Mouse (Mus musculus) intestine, postnatal 0 days (tissue): Measurements from ENCODE around the gene Atf6. TPM values are rescaled to one million over a fixed set of nuclear protein-coding genes. Genes with fewer than 3 reads are reported as not detected.
A peak's percentile ranks its signal among the peaks of the same experiment; 100 is the strongest.

Source experiments
- ATAC-seq: fragments of 200-750 bp; cut with Nextera tagmentation; 2 replicates; pipeline ENCODE4 v1.8.0; 2017; ENCODE audit warnings: mild to moderate bottlenecking, moderate TSS enrichment, moderate library complexity
- H3K27ac ChIP-seq: fragments of 300-500 bp; sonication (generic); 2 replicates; pipeline ENCODE4 v1.5.1; 2014; ENCODE audit warnings: mild to moderate bottlenecking, low read depth, low read length, moderate library complexity
- H3K27me3 ChIP-seq: fragments of 300-500 bp; sonication (generic); replicated peaks from 2 replicates; pipeline ENCODE4 v1.6.1; 2014; ENCODE audit warnings: low read length, mixed read lengths; ENCODE audit not compliant: control insufficient read depth, insufficient read depth
- H3K36me3 ChIP-seq: fragments of 300-500 bp; sonication (generic); 2 replicates; pipeline ENCODE4 v1.6.1; 2014; ENCODE audit warnings: mild to moderate bottlenecking, moderate library complexity; ENCODE audit not compliant: control insufficient read depth, insufficient read depth
- H3K4me1 ChIP-seq: fragments of 300-500 bp; sonication (generic); replicated peaks from 2 replicates; pipeline ENCODE4 v1.6.1; 2014; ENCODE audit warnings: antibody characterized with exemption, low read length, mixed read lengths; ENCODE audit not compliant: control insufficient read depth, insufficient read depth
- H3K4me2 ChIP-seq: fragments of 300-500 bp; sonication (generic); replicated peaks from 2 replicates; pipeline ENCODE4 v1.6.1; 2014; ENCODE audit warnings: low read depth, mild to moderate bottlenecking, moderate library complexity
- H3K4me3 ChIP-seq: fragments of 300-500 bp; sonication (generic); 2 replicates; pipeline ENCODE4 v1.5.1; 2014; ENCODE audit warnings: low read depth, low read length
- H3K9ac ChIP-seq: fragments of 300-500 bp; sonication (generic); 2 replicates; pipeline ENCODE4 v1.6.1; 2014; ENCODE audit warnings: mild to moderate bottlenecking, low read depth, low read length
- H3K9me3 ChIP-seq: fragments of 300-500 bp; sonication (generic); 2 replicates; pipeline ENCODE4 v1.6.1; 2016; ENCODE audit warnings: mixed run types; ENCODE audit not compliant: control insufficient read depth
- CTCF ChIP-seq: sonication (generic); IDR thresholded peaks from 2 replicates; pipeline ENCODE4 v1.5.1; 2016; ENCODE audit warnings: low read depth, mild to moderate bottlenecking, control low read depth, antibody characterized with exemption, moderate library complexity
- WGBS: fragments of 180-500 bp; shearing (Covaris S2); extraction: QIAGEN DNeasy Blood & Tissue Kit; methylation state at CpG from one replicate; pipeline ENCODE4 v1.1.7; 2014; 5-methylcytosine and 5-hydroxymethylcytosine counted together
- polyA plus RNA-seq: library from polyadenylated mRNA; unstranded; fragments of >200 nt; fragmentation: Nextera tagmentation; extraction: Ambion mirVana; gene quantifications from 2 replicates; pipeline ENCODE4 v1.2.1, GENCODE M21; 2015

Atf6 gene
- polyA plus RNA-seq, 1 experiment from 2014 or later: 5.4 TPM

- H3K4me3 ChIP-seq: no peak overlapping the region
- no peak overlapping the region for H3K9ac ChIP-seq
- no peaks in the 10 kb centered on the region for H3K27me3 ChIP-seq
- no peak overlapping the region for H3K27ac ChIP-seq
- H3K4me2 ChIP-seq: no peak overlapping the region
- ATAC-seq: no peak
- H3K36me3 ChIP-seq: peaks cover 21% of the 10 kb centered on the region; the same call in 1 of the 2 replicates
- H3K9me3 ChIP-seq: no peaks in the 10 kb centered on the region
- no peak for TF ChIP-seq CTCF
- H3K4me1 ChIP-seq: no peaks in the 10 kb centered on the region
- 89% methylated on average over 3 of the region's 3 CpGs for WGBS
Observed at GRCm38 (mm10) chr1:170853604-170854003, 14.0 kb downstream of the Atf6 start.

GRCm38 (mm10) chr1:170850637-170851624 lies 16.6 kb downstream of the Atf6 start:
- ATAC-seq: no peak
- Histone ChIP-seq H3K9ac (no peak overlapping the region), H3K27ac (no peak overlapping the region), H3K27me3 (no peaks in the 10 kb centered on the region), H3K4me3 (no peak overlapping the region), H3K4me2 (no peak overlapping the region), H3K4me1 (no peaks in the 10 kb centered on the region), H3K36me3 (peaks cover 21% of the 10 kb centered on the region; the same call in 1 of the 2 replicates), H3K9me3 (no peaks in the 10 kb centered on the region)
- TF ChIP-seq CTCF: no peak
- WGBS: 86% methylated on average over 23 of the region's 23 CpGs

- Histone ChIP-seq H3K36me3 (peaks cover 21% of the 10 kb centered on the region; the same call in 1 of the 2 replicates), H3K27ac (no peak overlapping the region), H3K4me1 (no peaks in the 10 kb centered on the region), H3K4me3 (no peak overlapping the region), H3K4me2 (no peak overlapping the region), H3K9me3 (no peaks in the 10 kb centered on the region), H3K9ac (no peak overlapping the region), H3K27me3 (no peaks in the 10 kb centered on the region)
- WGBS: 91% methylated on average over 2 of the region's 2 CpGs
- no peak for TF ChIP-seq CTCF
- ATAC-seq: no peak
Observed at GRCm38 (mm10) chr1:170850007-170850406, 17.6 kb downstream of the Atf6 start.

- ATAC-seq: no peak
- Histone ChIP-seq H3K27ac (peak overlapping the region; percentile 22; the same call in 1 of the 2 replicates), H3K27me3 (no peaks in the 10 kb centered on the region), H3K4me3 (no peak overlapping the region), H3K9me3 (no peaks in the 10 kb centered on the region), H3K4me1 (no peaks in the 10 kb centered on the region), H3K4me2 (no peak overlapping the region), H3K36me3 (peaks cover 10% of the 10 kb centered on the region), H3K9ac (no peak overlapping the region)
- no peak for TF ChIP-seq CTCF
- 63% methylated on average over 10 of the region's 10 CpGs for WGBS
Observed at GRCm38 (mm10) chr1:170845448-170846307, 21.9 kb downstream of the Atf6 start.

- no peaks in the 10 kb centered on the region for H3K27me3 ChIP-seq
- no peak for ATAC-seq
- WGBS: 59% methylated on average over 8 of the region's 8 CpGs
- H3K4me2 ChIP-seq: no peak overlapping the region
- H3K9me3 ChIP-seq: no peaks in the 10 kb centered on the region
- no peak overlapping the region for H3K9ac ChIP-seq
- TF ChIP-seq CTCF: peak; percentile 84
- no peak overlapping the region for H3K27ac ChIP-seq
- H3K36me3 ChIP-seq: peaks cover 7% of the 10 kb centered on the region
- no peaks in the 10 kb centered on the region for H3K4me1 ChIP-seq
- H3K4me3 ChIP-seq: no peak overlapping the region
Observed at GRCm38 (mm10) chr1:170844380-170844779, 23.2 kb downstream of the Atf6 start.

GRCm38 (mm10) chr1:170839685-170840084 lies 27.9 kb downstream of the Atf6 start:
- H3K9me3 ChIP-seq: no peaks in the 10 kb centered on the region
- no peak overlapping the region for H3K27ac ChIP-seq
- peaks cover 18% of the 10 kb centered on the region for H3K36me3 ChIP-seq
- H3K4me1 ChIP-seq: no peaks in the 10 kb centered on the region
- H3K4me2 ChIP-seq: no peak overlapping the region
- peak; percentile 76 for TF ChIP-seq CTCF
- no peaks in the 10 kb centered on the region for H3K27me3 ChIP-seq
- H3K4me3 ChIP-seq: no peak overlapping the region
- no peak overlapping the region for H3K9ac ChIP-seq
- ATAC-seq: no peak
